Mouse (Mus musculus): ENCODE results near the gene Mlec.
"Not testable (repeated sequence)": the region's sequence is repeated elsewhere in the genome, so short reads cannot be mapped to it uniquely, and the experiment has no call there.

The Mlec gene

GRCm38 (mm10) chr5:115125211-115125871 lies 32.6 kb downstream of the Mlec start:
- peak; percentile 89 for DNase-seq

GRCm38 (mm10) chr5:115124690-115125089 lies 33.3 kb downstream of the Mlec start:
- DNase-seq, result peak; percentile 49

GRCm38 (mm10) chr5:115120978-115121377 lies 37.0 kb downstream of the Mlec start:
- peak; percentile 73 for DNase-seq

GRCm38 (mm10) chr5:115118961-115119570 lies 38.9 kb downstream of the Mlec start, which contains the start of gene Acads:
TSS of gene Acads (minus strand) at chr5:115119346.
- DNase-seq, result peak; percentile 72

GRCm38 (mm10) chr5:115117467-115117866 lies 40.5 kb downstream of the Mlec start:
- peak; percentile 26 for DNase-seq

- DNase-seq, result no peak
These were observed 41.6 kb downstream of the Mlec start for GRCm38 (mm10) chr5:115116426-115116825.

- DNase-seq, result no peak
These were observed 43.5 kb downstream of the Mlec start for GRCm38 (mm10) chr5:115114501-115114900.

- DNase-seq, result no peak
These were observed 44.7 kb downstream of the Mlec start for GRCm38 (mm10) chr5:115113244-115113643.

GRCm38 (mm10) chr5:115111156-115111555 lies 46.8 kb downstream of the Mlec start:
- no peak for DNase-seq

- DNase-seq, result not testable (repeated sequence)
These were observed 54.7 kb downstream of the Mlec start for GRCm38 (mm10) chr5:115103253-115103652.

GRCm38 (mm10) chr5:115102231-115102630 lies 55.7 kb downstream of the Mlec start:
- no peak for DNase-seq

- no peak for DNase-seq
These were observed 57.5 kb downstream of the Mlec start for GRCm38 (mm10) chr5:115100473-115100872.

- no peak for DNase-seq
These were observed 58.0 kb downstream of the Mlec start for GRCm38 (mm10) chr5:115099991-115100390.

- DNase-seq, result no peak
These were observed 58.4 kb downstream of the Mlec start for GRCm38 (mm10) chr5:115099530-115099929.

GRCm38 (mm10) chr5:115098195-115098594 lies 59.8 kb downstream of the Mlec start, which contains the start of gene Gm10401:
TSS of gene Gm10401 (minus strand) at chr5:115098295.
- no peak for DNase-seq

All from cerebellum, adult 9-11 months (tissue).